Mouse (Mus musculus) mouse trophoblast stem cell (cell line): ENCODE data around the gene Add2.

ENCODE experiments used
- in situ Hi-C, 2 experiments: fragments of 300-500 bp; cut with MseI, MboI; formaldehyde crosslinking; loops; 2 replicates in 1 of 2; 3 replicates in 1 of 2; pipeline ENCODE4 v1.15.1; 2025

Add2 gene

DNA sequence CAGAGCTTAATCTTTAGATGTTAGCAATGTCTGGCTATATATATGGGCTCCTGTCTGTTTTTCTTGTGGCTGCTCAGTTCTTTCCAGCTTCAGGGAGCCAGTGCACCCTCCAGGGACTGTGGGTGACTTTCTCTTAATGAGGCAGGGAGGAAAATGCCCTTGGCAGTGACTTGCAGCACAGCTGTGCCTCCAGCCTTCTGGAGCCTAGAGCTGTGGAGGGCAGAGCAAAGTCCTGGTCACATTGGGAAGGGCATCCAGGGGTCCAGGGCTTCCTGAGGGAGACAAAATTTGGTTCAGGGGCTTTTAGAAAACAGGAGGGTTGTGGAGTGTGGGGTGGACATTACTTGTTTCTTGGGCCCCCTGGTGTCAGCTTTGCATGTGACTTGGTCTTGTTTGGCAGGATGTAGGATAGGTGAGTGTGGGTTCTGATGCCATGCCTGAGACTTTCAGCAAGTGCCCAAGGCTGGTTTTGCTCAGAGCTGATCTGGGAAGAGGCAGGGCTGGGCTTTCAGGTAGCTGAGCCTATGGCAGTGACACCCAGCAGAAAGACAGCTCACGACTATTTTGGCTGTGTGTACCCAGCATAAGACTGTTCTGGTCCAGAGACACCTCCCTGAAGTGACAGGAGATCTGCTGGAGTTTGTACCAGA lies 50.0 kb downstream of the Add2 start:
- in situ Hi-C loops = no loop called here

- in situ Hi-C loops = no loop called here
Observed at GRCm38 (mm10) chr6:86079323-86079722, 50.8 kb downstream of the Add2 start.

DNA sequence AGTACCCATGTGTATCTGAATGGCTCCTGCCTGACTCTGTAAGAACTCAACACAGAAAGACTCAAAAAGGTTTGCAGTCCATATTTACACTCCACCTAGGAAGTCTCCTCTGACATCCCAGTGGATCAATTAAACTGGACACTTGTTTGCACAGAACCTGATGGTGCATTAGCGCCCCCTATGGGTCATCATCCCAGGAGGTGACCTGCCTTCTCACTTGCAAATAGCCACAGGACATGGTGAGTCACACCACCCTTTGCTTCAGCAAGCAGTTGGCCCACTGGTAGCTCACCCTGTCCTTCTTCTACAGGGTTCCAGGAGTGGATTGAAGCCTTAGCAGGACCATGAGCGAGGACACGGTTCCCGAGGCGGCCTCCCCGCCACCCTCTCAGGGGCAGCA lies 57.0 kb downstream of the Add2 start:
- in situ Hi-C loops = loop anchor here (5.0 kb wide), 1 partner anchor 63 kb away; no protein-coding TSS in a partner anchor

DNA sequence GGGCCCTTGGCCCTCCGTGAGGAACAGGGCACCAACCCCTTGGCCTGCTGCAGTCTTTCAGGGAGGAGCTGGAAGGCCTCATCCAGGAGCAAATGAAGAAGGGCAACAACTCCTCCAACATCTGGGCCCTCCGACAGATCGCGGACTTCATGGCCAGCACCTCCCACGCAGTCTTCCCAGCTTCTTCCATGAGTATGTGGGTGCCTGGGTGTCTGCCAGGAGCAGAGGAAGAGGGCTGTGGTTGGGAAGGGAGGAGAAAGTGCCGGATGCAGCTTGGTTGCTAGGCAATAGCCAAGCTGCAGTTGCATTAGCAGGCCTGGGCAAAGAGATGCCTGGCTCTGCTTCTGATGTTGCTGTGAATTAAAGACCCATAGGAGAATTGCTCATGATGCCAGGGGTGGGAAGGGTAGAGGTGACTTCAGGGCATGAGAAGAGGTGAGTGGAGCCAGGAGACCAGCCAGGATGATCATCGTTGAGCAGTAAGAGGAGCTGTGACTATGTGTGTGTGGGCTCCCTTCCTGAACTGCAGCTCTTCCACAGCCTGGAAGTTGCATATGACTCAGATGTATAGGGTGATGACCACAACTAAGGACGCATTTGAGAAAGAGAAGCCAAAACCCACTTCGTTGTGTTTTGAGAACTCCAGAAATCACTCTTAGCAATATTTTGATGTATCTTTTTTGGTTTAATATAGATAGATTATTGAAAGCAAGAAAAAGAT lies 58.5 kb downstream of the Add2 start:
- in situ Hi-C loops = loop anchor here (5.0 kb wide), 1 partner anchor 65 kb away; no protein-coding TSS in a partner anchor

DNA sequence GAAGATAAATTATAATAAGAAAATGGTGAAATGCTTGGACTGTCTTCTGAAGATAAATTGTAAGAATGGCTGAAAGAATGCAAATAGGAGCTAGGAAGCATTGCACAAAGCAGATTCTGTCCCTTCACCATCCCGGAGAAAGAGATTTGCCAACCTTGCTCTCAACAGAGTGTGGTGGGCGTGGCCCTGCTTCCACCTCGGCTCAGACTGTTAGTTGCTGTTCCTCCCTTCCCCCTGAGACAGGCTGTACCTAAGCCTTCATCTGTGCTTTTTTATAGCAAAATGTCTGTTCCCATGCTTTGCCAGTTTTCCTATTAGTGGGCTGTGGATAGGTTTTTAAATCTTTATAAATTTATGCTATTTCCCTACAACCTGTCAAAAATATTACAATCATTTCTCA lies 59.3 kb downstream of the Add2 start:
- in situ Hi-C loops = loop anchor here (5.0 kb wide), 1 partner anchor 66 kb away; no protein-coding TSS in a partner anchor

DNA sequence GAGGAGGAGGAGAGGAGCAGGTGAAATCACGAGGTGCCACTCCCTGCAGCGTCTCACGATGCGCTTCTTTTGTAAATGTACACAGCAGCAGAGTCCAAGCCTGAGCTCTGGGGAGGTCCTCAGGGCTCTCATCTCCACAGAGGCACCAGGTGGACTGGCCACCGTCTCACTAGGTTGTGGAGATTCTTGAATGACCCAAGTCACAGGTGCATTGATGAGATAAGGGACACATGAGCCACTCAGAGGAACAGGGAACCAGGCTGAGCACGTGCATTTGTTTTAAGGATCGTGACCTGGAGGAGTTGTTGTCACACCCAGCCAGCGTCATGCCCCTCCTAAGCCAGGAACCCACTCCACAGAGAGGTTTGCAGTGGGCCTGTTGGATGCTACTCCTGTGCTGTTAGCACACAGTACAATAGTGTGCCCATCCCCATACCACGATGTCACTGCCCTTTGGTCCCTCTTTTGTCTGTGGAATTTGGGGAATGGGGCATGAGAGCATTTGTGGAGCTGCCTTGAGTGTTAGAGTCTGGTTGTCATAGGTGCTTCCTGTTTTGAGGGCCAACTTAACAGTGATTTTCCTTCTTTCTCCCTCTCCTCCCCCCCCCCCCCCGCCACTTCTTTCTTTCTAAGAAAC lies 65.8 kb downstream of the Add2 start:
- in situ Hi-C loops = no loop called here

DNA sequence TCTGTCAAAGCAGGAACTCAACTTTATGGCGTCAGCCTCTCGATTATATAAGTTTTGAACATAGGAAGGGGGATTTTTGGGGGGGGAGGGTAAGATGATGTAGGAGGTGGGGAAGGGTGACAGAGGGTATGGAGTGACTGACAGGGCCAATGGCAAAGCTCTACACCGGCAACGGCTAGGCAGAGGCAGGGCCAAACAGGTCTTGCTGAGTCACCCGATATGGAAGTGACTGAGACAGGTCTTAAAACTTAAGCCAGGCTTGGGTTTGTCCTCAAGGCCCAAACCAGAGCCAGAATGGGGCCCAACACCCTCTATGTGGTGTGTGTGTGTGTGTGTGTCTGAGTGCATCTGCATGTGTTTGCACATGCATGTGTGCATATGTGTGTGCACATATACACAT lies 67.0 kb downstream of the Add2 start:
- in situ Hi-C loops = no loop called here

- in situ Hi-C loops = no loop called here
Observed at GRCm38 (mm10) chr6:86096733-86097132, 68.3 kb downstream of the Add2 start.

- in situ Hi-C loops = no loop called here
Observed at GRCm38 (mm10) chr6:86097155-86097554, 68.7 kb downstream of the Add2 start.

DNA sequence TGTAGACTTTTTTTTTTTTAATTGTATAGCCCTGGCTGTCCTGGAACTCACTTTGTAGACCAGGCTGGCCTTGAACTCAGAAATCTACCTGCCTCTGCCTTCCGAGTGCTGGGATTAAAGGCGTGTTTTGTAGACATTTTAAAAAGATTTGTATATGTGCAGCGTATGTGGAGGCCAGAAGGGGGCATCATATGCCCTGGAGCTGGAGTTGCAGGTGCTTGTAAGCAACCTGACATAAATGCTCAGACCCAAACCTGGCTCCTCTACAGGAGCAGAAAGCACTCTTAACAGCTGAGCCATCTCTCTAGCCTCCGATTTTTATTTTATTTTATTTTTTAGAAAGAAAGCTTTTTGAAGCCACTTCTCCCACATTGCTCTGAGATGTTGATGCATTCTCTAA lies 70.5 kb downstream of the Add2 start:
- in situ Hi-C loops = no loop called here

DNA sequence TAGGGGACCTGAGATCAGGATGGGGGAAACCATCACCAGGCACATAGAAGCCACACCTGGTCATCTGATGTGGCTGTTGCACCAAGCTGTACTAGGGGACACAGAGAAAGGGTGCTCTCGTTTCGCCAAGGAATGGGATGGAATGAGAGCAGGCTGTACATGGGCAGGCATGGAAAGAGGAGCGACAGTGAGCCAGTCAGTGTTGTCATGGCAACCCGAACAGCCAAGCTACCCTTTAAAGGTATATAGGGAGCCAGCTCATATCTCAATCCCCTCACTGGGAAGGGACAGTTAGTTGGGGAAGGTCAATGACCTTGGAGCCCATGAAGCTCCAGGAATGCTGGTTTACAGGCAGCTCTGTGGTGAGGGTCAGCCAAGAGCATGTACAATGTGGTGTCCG lies 73.0 kb downstream of the Add2 start:
- in situ Hi-C loops = no loop called here

- in situ Hi-C loops = no loop called here
Observed at GRCm38 (mm10) chr6:86102874-86103273, 74.4 kb downstream of the Add2 start.

GRCm38 (mm10) chr6:86103614-86104013 lies 75.1 kb downstream of the Add2 start:
- in situ Hi-C loops = no loop called here

- in situ Hi-C loops = no loop called here
Observed at GRCm38 (mm10) chr6:86104719-86105118, 76.2 kb downstream of the Add2 start.

GRCm38 (mm10) chr6:86106045-86106444 lies 77.6 kb downstream of the Add2 start:
- in situ Hi-C loops = no loop called here

- in situ Hi-C loops = no loop called here
Observed at GRCm38 (mm10) chr6:86107101-86107500, 78.6 kb downstream of the Add2 start.

GRCm38 (mm10) chr6:86115843-86116242 lies 87.4 kb downstream of the Add2 start:
- in situ Hi-C loops = no loop called here

DNA sequence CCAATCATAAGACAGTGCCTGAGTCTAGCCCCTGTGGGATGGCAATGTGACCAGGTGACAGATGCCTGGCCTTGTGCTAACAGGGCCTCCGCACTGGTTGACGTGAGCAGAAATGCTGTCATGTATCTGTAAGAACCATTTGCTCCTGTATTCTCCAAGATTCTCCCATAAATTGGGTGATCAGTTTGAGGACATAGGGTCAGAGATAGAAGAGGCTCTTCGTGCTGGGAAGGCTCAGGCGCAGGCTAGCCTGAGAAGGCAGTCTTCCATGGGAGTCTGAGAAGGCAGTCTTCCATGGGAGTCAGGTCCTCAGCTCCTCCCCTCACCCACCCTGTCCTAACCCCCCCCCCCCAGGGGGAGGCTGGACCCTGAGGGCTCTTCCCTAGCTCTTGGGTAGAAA lies 94.6 kb downstream of the Add2 start:
- in situ Hi-C loops = loop anchor here (10.0 kb wide), 1 partner anchor 232 kb away; no protein-coding TSS in a partner anchor

DNA sequence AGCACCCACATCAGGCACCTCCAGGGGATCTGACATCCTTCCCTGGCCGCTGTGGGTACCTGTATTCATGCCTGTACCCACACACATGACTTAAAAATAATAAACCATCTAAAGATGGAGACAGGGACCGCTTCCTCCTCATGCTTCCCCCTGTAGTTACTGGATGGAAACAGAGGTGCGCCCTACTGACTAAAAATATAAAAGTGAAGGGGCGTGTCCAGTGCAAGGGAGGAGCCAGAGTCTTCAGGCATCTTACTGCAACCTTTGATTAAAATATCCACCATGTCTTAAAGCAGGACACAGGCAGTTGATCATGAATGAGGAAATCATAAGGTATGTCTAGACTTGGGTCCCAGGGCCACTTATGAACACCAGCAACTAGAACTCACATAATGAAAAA lies 97.3 kb downstream of the Add2 start:
- in situ Hi-C loops = loop anchor here (10.0 kb wide), 1 partner anchor 229 kb away; no protein-coding TSS in a partner anchor

DNA sequence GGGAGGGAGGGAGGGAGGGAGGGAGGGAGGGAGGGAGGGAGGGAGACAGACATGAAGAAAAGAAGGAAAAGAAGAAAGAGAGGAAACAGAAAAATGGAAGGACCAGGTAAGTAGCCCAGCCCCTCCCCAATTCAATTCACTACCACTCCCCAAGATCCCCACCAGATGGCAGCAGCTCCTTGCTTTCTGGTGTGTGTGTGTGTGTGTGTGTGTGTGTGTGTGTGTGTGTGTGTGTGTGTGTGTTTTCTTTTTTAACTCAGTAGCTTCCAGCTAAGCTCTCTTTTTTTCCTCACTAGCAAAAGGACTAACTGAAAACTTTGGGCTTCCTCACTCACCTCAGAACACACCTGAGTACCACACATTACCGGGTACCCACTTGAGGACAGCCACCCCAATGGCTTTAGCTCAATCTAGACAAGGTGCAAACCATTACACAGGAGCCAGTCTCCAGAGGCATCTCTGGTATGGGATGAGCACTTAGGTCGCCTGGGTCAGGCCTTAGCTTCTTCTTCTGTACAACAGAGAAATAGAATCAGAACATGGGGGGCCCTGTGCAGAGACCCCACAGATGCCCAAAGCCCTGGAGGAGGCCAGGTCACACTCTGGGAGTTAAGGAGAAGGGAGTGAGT lies 98.6 kb downstream of the Add2 start:
- in situ Hi-C loops = loop anchor here (10.0 kb wide), 1 partner anchor 228 kb away; no protein-coding TSS in a partner anchor

DNA sequence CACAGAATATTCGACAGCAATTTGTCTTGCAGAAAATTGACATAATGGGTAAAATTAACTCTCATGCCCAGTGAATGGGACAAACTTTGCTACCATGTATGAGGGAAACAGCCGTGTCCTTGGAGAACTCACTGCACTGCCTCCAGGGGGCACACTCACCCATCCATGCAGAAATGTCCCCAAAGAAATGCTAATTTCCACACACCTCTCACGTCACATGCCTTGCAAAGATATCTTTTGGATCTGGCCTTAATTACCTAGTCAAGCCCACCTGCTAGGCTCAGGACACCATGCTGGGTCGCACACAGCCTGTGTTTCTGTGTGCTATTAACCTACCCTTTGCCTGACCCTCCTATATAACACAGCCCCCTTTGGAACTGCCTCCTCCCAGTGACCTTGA lies 100.0 kb downstream of the Add2 start:
- in situ Hi-C loops = loop anchor here (10.0 kb wide), 1 partner anchor 226 kb away; no protein-coding TSS in a partner anchor
